Mouse (Mus musculus): ENCODE results near the gene Rassf3. TPM values are rescaled to one million over a fixed set of nuclear protein-coding genes. Genes with fewer than 3 reads are reported as not detected.

Rassf3 gene
- polyA plus RNA-seq, 1 experiment from 2014 or later: 19.2 TPM

DNA sequence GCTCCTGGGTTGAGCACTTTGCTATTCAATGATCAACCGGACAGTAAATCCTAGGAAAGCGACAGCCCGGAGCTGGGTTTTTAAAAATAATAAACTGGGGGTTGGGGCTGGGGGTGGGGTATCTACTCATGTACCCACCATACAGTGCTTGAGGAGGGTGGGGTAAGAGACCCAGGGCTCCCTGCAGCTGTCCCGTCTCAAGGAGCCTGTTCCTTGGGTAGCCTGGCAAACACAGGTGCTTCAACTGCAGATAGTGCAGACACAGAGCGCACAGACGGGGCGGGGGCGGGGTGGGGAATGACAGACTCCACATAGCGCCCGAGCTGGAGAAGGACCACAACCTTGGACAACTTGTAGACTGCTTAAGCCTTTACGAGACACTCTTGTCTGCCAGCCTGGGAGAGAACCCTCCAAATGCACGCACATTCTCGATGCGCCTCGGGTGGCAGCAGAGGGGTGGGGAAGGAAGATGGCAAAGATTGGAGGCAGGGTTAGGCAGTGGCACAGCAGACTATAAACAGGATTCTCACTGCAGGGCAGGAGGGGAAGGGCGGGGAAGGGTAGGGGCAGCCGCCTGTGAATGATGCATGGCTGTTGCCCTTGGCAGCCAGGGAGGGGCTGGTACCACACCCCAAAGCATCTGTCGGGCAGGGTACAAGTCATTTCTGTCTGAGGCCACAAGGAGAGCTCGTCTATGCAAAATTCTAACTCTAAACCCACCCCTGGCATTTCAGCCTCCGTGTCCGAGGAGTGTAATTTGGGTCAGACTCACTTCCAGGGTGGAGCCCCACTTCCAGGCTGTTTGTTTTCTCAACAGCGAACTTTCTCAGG, 56.3 kb downstream of the Rassf3 start:
- peak; percentile 66 for DNase-seq (ENCODE audit: low spot score)
- no peak overlapping the region for H3K27ac ChIP-seq (replicated peaks)
- no peak overlapping the region for H3K9ac ChIP-seq (ENCODE audit: low read length)
- H3K4me1 ChIP-seq (replicated peaks; ENCODE audit: control insufficient read depth, insufficient read depth): peaks cover 2% of the 10 kb centered on the region; the same call in 1 of the 2 replicates
- no peak overlapping the region for H3K4me3 ChIP-seq (ENCODE audit: low read depth, low read length)
- ATAC-seq (ENCODE audit: low FRiP score, low TSS enrichment): peak; percentile 73
- H3K4me2 ChIP-seq (replicated peaks; ENCODE audit: low read depth): no peak overlapping the region
- 36% methylated on average over 22 of the region's 22 CpGs for WGBS
- no peaks in the 10 kb centered on the region for H3K9me3 ChIP-seq (ENCODE audit: control insufficient read depth, low read length)
- no peaks in the 10 kb centered on the region for H3K27me3 ChIP-seq (ENCODE audit: control insufficient read depth, insufficient read depth, low read length)
- peaks cover 7% of the 10 kb centered on the region; the same call in 1 of the 2 replicates for H3K36me3 ChIP-seq (ENCODE audit: control insufficient read depth, insufficient read depth, low read length)
- TF ChIP-seq CTCF (IDR thresholded peaks at IDR 0.05; ENCODE audit: low read depth) (peak; percentile 33), EP300 (optimal IDR thresholded peaks at IDR 0.05) (no peak)

DNA sequence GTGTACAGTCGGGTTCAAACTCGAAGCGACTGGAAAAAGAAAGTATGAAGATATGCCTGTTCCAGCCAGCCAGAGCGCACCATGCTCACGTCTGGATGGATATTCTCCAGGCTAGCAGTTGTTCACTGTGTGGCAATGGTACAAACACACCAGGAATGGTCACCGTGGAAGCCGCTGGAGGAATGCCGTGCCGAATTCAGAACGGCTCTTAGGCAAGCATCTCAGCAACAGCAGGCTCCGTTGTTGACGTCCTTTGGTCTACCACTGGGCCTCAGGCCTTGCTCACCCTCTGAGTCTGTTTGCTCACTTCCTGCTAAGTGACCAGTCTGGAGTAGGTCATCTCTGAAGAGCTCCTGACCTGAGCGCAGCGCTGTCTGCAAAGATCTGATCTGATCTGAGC, 57.3 kb downstream of the Rassf3 start:
- Histone ChIP-seq H3K9me3 (ENCODE audit: control insufficient read depth, low read length) (no peaks in the 10 kb centered on the region), H3K4me1 (replicated peaks; ENCODE audit: control insufficient read depth, insufficient read depth) (peaks cover 2% of the 10 kb centered on the region; the same call in 1 of the 2 replicates), H3K27me3 (ENCODE audit: control insufficient read depth, insufficient read depth, low read length) (no peaks in the 10 kb centered on the region), H3K36me3 (ENCODE audit: control insufficient read depth, insufficient read depth, low read length) (peaks cover 11% of the 10 kb centered on the region; the same call in 1 of the 2 replicates), H3K9ac (ENCODE audit: low read length) (no peak overlapping the region), H3K4me2 (replicated peaks; ENCODE audit: low read depth) (no peak overlapping the region), H3K4me3 (ENCODE audit: low read depth, low read length) (no peak overlapping the region), H3K27ac (replicated peaks) (no peak overlapping the region)
- ATAC-seq (ENCODE audit: low FRiP score, low TSS enrichment) (no peak), DNase-seq (ENCODE audit: low spot score) (no peak)
- 77% methylated on average over 14 of the region's 14 CpGs for WGBS
- no peak for TF ChIP-seq CTCF (IDR thresholded peaks at IDR 0.05; ENCODE audit: low read depth)
- TF ChIP-seq EP300 (optimal IDR thresholded peaks at IDR 0.05): no peak

DNA sequence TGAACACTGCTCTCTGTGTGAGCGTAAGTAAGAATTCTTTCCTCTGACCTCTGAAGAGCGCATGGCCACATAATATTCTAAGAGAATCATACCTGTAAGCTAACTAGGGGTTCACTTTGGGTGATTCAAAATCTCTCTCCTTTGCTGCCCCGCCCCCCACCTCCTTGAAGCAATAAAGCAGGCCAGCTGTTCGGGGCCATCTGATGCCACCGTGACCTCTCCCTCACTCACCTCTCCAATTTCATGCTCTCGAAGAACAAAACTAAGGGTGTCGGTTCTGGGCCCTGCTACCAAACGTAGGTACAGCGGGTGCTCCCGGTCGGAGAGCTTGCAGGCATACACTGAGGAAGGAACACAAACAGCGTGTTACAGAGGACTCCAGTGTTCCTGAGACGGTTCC, 62.0 kb downstream of the Rassf3 start:
- ATAC-seq (ENCODE audit: low FRiP score, low TSS enrichment): no peak
- H3K9ac ChIP-seq (ENCODE audit: low read length): no peak overlapping the region
- H3K27me3 ChIP-seq (ENCODE audit: control insufficient read depth, insufficient read depth, low read length): no peaks in the 10 kb centered on the region
- H3K4me1 ChIP-seq (replicated peaks; ENCODE audit: control insufficient read depth, insufficient read depth): no peaks in the 10 kb centered on the region
- no peak overlapping the region for H3K4me3 ChIP-seq (ENCODE audit: low read depth, low read length)
- no peaks in the 10 kb centered on the region for H3K9me3 ChIP-seq (ENCODE audit: control insufficient read depth, low read length)
- no peak overlapping the region for H3K27ac ChIP-seq (replicated peaks)
- TF ChIP-seq EP300 (optimal IDR thresholded peaks at IDR 0.05) (no peak), CTCF (IDR thresholded peaks at IDR 0.05; ENCODE audit: low read depth) (no peak)
- peaks cover 24% of the 10 kb centered on the region for H3K36me3 ChIP-seq (ENCODE audit: control insufficient read depth, insufficient read depth, low read length)
- 82% methylated on average over 13 of the region's 13 CpGs for WGBS
- H3K4me2 ChIP-seq (replicated peaks; ENCODE audit: low read depth): no peak overlapping the region
- no peak for DNase-seq (ENCODE audit: low spot score)

DNA sequence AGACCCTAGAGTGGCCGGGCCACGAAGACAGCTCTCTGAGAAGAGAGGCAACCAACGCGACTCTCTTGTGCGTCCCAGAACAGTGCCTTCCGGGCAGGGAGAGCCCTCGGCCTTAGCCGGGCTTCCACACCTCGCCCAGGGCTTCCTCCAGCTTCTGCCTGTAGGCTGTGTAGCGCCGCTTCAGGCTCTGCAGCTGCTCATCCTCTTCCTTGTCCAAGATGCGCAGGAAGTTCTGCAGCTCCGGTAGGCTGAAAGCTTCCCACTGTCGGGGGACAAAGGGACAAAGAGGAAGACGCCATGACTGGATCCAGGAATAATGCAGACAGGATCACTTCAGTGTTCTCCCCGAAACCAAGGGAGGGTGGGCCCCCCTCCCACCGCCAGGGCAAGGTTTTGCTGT, 63.3 kb downstream of the Rassf3 start:
- Histone ChIP-seq H3K27ac (replicated peaks) (no peak overlapping the region), H3K9ac (ENCODE audit: low read length) (no peak overlapping the region), H3K9me3 (ENCODE audit: control insufficient read depth, low read length) (no peaks in the 10 kb centered on the region), H3K4me2 (replicated peaks; ENCODE audit: low read depth) (no peak overlapping the region), H3K36me3 (ENCODE audit: control insufficient read depth, insufficient read depth, low read length) (peaks cover 24% of the 10 kb centered on the region), H3K27me3 (ENCODE audit: control insufficient read depth, insufficient read depth, low read length) (no peaks in the 10 kb centered on the region), H3K4me3 (ENCODE audit: low read depth, low read length) (no peak overlapping the region), H3K4me1 (replicated peaks; ENCODE audit: control insufficient read depth, insufficient read depth) (no peaks in the 10 kb centered on the region)
- WGBS: 80% methylated on average over 17 of the region's 17 CpGs
- DNase-seq (ENCODE audit: low spot score): no peak
- TF ChIP-seq CTCF (IDR thresholded peaks at IDR 0.05; ENCODE audit: low read depth) (no peak), EP300 (optimal IDR thresholded peaks at IDR 0.05) (no peak)
- ATAC-seq (ENCODE audit: low FRiP score, low TSS enrichment): no peak

DNA sequence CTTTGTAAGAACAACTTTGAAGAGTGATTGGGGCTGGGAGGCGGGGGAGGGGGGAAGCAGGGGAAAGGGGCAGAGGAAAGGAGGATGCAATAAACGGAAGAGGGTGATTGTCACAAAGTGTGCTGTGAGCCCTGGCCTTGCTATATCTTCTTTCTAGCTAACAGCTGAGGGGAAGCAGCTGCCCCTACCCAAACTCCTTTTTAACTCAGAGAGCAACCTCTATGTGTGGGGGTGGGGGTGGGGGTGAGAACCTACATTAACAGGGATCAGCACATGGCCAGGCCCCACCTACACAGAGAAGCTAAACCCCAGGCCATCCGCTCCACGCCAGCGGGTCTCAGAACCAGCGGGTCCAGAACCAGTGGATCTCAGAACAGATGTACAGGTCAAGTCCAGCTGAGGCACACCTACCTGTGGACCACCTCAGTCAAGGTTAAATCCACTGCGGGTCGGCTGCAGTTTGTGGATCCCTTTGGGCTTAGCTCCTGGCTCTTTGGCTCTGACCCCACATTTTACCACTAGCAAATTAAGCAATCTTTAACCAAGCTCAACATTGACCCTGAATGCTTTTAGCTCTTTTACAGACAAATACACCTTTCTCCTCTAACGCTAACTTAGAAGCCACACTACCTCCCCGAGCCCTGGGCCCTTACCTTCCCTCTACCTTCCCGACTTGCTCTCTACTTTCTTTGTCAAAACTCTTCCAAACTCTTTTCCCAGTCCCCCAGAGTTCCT, 64.3 kb downstream of the Rassf3 start:
- no peak for ATAC-seq (ENCODE audit: low FRiP score, low TSS enrichment)
- H3K27ac ChIP-seq (replicated peaks): no peak overlapping the region

More for the DNA sequence above, 64.3 kb downstream of the Rassf3 start:
- Histone ChIP-seq H3K4me1 (replicated peaks; ENCODE audit: control insufficient read depth, insufficient read depth) (no peaks in the 10 kb centered on the region), H3K9ac (ENCODE audit: low read length) (no peak overlapping the region), H3K27me3 (ENCODE audit: control insufficient read depth, insufficient read depth, low read length) (no peaks in the 10 kb centered on the region), H3K9me3 (ENCODE audit: control insufficient read depth, low read length) (no peaks in the 10 kb centered on the region), H3K4me3 (ENCODE audit: low read depth, low read length) (no peak overlapping the region), H3K36me3 (ENCODE audit: control insufficient read depth, insufficient read depth, low read length) (peaks cover 24% of the 10 kb centered on the region), H3K4me2 (replicated peaks; ENCODE audit: low read depth) (no peak overlapping the region)
- WGBS: 82% methylated on average over 11 of the region's 11 CpGs
- TF ChIP-seq EP300 (optimal IDR thresholded peaks at IDR 0.05): no peak
- no peak for TF ChIP-seq CTCF (IDR thresholded peaks at IDR 0.05; ENCODE audit: low read depth)
- no peak for DNase-seq (ENCODE audit: low spot score)

All from stomach, postnatal 0 days (tissue).